Mouse (Mus musculus) liver, adult (tissue): Measurements from ENCODE around the gene Oprl1.

ENCODE experiments used
- GATA4 ChIP-seq: IDR thresholded peaks from 2 replicates; pipeline ENCODE4 v1.6.1; 2014; ENCODE audit warnings: mild to moderate bottlenecking, low read length; ENCODE audit not compliant: insufficient replicate concordance

Oprl1 gene

GRCm38 (mm10) chr2:181685686-181686085 lies 29.1 kb upstream of the Oprl1 start:
- no peak for TF ChIP-seq GATA4

- TF ChIP-seq GATA4, result no peak
Observed at GRCm38 (mm10) chr2:181687586-181687985, 27.2 kb upstream of the Oprl1 start.

- no peak for TF ChIP-seq GATA4
Observed at GRCm38 (mm10) chr2:181689466-181690160, 25.2 kb upstream of the Oprl1 start.

- no peak for TF ChIP-seq GATA4
Observed at GRCm38 (mm10) chr2:181691083-181691482, 23.7 kb upstream of the Oprl1 start.

- TF ChIP-seq GATA4, result no peak
Observed at GRCm38 (mm10) chr2:181691571-181691970, 23.2 kb upstream of the Oprl1 start.

GRCm38 (mm10) chr2:181692304-181692703 lies 22.5 kb upstream of the Oprl1 start:
- no peak for TF ChIP-seq GATA4

- no peak for TF ChIP-seq GATA4
Observed at GRCm38 (mm10) chr2:181693339-181694280, 21.2 kb upstream of the Oprl1 start, which contains the start of gene Rgs19. TSS of gene Rgs19 (minus strand) at chr2:181693977.

- no peak for TF ChIP-seq GATA4
Observed at GRCm38 (mm10) chr2:181694581-181694980, 20.2 kb upstream of the Oprl1 start.

GRCm38 (mm10) chr2:181695776-181696175 lies 19.0 kb upstream of the Oprl1 start:
- no peak for TF ChIP-seq GATA4

GRCm38 (mm10) chr2:181696801-181697420 lies 17.9 kb upstream of the Oprl1 start:
- TF ChIP-seq GATA4, result no peak

- TF ChIP-seq GATA4, result no peak
Observed at GRCm38 (mm10) chr2:181698241-181698640, 16.6 kb upstream of the Oprl1 start, which contains the start of gene Lkaaear1. TSS of gene Lkaaear1 (minus strand) at chr2:181698442.

- no peak for TF ChIP-seq GATA4
Observed at GRCm38 (mm10) chr2:181706668-181707067, 8.1 kb upstream of the Oprl1 start.

- TF ChIP-seq GATA4, result no peak
Observed at GRCm38 (mm10) chr2:181713749-181714148, 1.1 kb upstream of the Oprl1 start.

GRCm38 (mm10) chr2:181715382-181715781 lies 566 bp downstream of the Oprl1 start:
- TF ChIP-seq GATA4, result no peak

- TF ChIP-seq GATA4, result no peak
Observed at GRCm38 (mm10) chr2:181716991-181717390, 2.2 kb downstream of the Oprl1 start.
